Mouse (Mus musculus): ENCODE measurements around the gene Vmn1r168.
"Not testable (repeated sequence)": the region's sequence is repeated elsewhere in the genome, so short reads cannot be mapped to it uniquely, and the experiment has no call there.

The Vmn1r168 gene

DNA sequence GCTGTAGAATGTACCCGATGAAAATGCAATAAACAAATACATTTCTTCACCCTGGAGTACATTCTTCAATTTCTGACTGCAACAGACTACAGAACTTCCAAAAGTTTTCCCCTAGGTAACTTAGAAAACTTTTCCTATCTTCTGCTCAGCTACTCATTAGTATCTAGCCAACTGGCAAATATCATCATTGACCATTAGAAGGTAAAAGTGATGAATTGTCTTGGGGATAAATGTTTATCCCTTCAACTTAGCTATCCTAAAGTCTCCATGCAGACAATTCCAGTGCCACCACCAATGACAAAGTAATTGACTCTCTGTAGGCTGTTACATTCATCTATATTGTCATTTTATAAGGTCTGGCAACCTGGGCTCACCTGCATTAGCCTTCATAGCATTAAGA lies at the start of gene Vmn1r168:
Gene Vmn1r168 (plus strand): TSS at position 301 of the 400 bp plus-strand sequence.
- not testable (repeated sequence) for DNase-seq

DNA sequence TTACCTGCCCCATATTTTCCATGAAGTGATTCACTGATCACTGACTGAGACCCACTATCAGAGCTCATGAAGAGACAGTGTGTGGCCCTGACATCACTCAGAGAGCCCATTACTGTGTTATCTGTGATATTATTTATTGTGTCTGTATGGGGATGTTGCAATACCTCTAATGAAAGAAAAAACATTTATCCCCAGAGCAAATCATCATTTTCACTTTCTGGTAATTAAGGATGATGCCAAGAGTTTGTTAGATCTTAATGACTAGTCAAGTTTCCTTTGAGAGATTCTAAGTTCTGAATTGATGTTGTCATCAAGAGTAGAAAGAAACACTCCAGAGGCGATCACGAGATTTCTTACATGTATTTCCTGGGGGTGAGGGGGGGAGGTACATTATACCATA lies 32.4 kb upstream of the Vmn1r168 start, which contains the start of gene Vmn1r167:
Gene Vmn1r167 (minus strand): TSS at position 101 of the 400 bp plus-strand sequence.
- not testable (repeated sequence) for DNase-seq

- not testable (repeated sequence) for DNase-seq
These were observed 35.7 kb downstream of the Vmn1r168 start, which contains the start of gene Vmn1r169 for GRCm38 (mm10) chr7:23575226-23575625. TSS of gene Vmn1r169 (plus strand) at chr7:23575526.
